Mouse (Mus musculus): ENCODE data around the gene Rpl35a. TPM values are rescaled to one million over a fixed set of nuclear protein-coding genes. Genes with fewer than 3 reads are reported as not detected.

Rpl35a gene
- polyA plus RNA-seq, 1 experiment, result not detected

DNA sequence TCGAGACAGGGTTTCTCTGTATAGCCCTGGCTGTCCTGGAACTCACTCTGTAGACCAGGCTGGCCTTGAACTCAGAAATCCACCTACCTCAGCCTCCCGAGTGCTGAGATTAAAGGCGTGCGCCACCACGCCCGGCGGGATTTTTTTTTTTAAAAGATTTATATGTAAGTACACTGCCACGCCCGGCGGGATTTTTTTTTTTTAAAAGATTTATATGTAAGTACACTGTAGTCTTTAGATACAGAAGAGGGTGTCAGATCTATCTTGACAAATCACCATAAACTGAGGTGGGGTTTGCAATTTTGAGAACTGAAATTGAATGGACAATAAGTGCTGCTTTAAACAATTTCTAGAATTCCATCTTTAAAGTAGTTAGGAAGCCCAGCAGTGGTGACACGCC lies 5.1 kb downstream of the Rpl35a start:
- Histone ChIP-seq H3K4me1 (ENCODE audit: control insufficient read depth, insufficient read depth, low read length) (peaks cover 6% of the 10 kb centered on the region), H3K27ac (ENCODE audit: insufficient read depth, low read depth, low read length) (no peak overlapping the region), H3K4me3 (ENCODE audit: insufficient read depth, low read depth, low read length) (no peak overlapping the region)
- 59% methylated on average over 11 of the region's 11 CpGs for WGBS
- no peak for TF ChIP-seq CTCF (IDR thresholded peaks at IDR 0.05; ENCODE audit: insufficient read depth, low read depth, low read length)
- TF ChIP-seq POLR2A (IDR thresholded peaks at IDR 0.05; ENCODE audit: insufficient read depth, low read depth, low read length), result no peak

DNA sequence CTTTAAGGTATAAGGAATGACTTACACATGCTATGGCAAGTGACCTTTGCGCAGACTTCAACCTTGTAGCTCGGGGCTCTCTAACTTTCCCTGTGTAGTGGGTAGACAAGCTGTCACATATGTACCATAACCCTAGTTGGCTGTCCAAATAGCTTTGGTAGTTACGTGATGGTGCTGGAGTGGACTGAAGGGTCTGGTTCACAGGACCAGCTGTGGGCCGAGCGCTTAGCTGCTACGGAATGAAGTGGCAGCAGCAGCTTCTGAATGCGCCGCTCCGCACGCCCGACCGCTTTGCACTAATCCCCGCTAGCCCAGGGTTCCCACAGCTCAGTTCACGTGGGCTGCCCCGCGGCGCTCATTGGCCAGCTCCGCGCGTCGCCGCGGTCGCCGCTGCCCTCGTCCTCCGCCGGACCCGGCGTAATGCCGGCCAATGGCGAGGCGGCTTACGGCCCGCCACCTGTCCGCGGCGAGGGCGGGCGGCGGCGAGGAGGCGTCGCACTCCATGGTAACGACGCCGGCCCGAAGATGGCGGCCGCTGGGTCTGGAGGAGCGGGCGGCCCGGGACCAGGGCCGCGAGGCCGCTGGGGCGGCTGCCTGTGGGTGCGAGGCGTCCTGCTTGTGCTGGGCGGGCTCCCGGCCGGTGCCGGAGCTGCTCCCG lies 5.9 kb downstream of the Rpl35a start, which contains the start of gene Lmln:
Gene Lmln, plus strand, starts transcription at position 498 of the 658 bp plus-strand sequence.
- H3K4me1 ChIP-seq (ENCODE audit: control insufficient read depth, insufficient read depth, low read length), result peaks cover 6% of the 10 kb centered on the region
- peak within 1 kb of the TSS; percentile 57 for H3K27ac ChIP-seq (ENCODE audit: insufficient read depth, low read depth, low read length)
- TF ChIP-seq POLR2A (IDR thresholded peaks at IDR 0.05; ENCODE audit: insufficient read depth, low read depth, low read length) (peak; percentile 61), CTCF (IDR thresholded peaks at IDR 0.05; ENCODE audit: insufficient read depth, low read depth, low read length) (no peak)
- peak within 1 kb of the TSS; percentile 93 for H3K4me3 ChIP-seq (ENCODE audit: insufficient read depth, low read depth, low read length)
- 1% methylated on average over 64 of the region's 64 CpGs for WGBS

DNA sequence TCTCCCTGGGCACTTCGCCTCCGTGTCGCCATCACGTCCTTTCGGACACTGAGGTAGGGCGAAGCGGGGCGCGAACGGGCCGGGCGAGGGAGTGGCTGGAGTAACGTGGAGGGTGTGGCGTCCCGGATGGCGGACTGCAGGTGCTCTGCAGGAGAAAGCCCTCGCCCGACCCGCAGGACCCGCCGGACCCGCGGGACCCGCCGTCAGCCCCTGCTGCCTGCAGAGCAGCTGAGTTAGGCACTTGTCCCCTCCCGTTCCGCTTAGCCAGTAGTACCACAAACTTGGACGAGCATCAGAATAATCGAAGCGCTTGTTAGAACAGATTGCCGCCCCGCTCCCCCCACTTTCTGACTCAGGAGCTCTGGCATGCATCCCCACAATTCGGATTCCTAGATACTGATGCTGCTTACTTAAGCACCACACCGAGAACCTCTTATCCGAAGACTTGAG lies 6.5 kb downstream of the Rpl35a start:
- no peak for TF ChIP-seq POLR2A (IDR thresholded peaks at IDR 0.05; ENCODE audit: insufficient read depth, low read depth, low read length)
- no peak for TF ChIP-seq CTCF (IDR thresholded peaks at IDR 0.05; ENCODE audit: insufficient read depth, low read depth, low read length)
- 0 out of 2 replicates have a peak overlapping the region, but pooled peaks have one; percentile 1 for H3K27ac ChIP-seq (ENCODE audit: insufficient read depth, low read depth, low read length)
- 1% methylated on average over 35 of the region's 35 CpGs for WGBS
- H3K4me3 ChIP-seq (ENCODE audit: insufficient read depth, low read depth, low read length), result peak overlapping the region; percentile 93
- H3K4me1 ChIP-seq (ENCODE audit: control insufficient read depth, insufficient read depth, low read length), result peaks cover 6% of the 10 kb centered on the region

DNA sequence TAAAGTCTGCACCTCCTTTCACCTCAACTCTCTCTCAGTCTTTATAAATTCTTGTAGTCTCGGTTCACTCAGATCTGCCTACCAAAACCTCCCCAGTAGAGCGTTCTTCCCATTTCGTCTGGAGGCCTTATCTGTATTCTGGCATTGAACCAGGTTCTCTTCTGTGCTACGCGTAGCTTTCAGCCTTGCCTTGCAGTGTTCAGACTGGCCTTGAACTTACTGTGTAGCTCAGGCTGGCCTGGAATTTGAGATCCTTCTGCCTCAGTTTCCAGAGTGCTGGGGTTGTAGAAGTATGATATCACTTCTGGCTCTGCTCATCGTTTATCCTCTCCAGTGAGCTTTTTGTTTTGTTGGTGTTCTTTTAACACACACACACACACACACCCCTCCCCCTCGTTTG lies 7.0 kb downstream of the Rpl35a start:
- WGBS, result 5% methylated on average over 7 of the region's 7 CpGs
- Histone ChIP-seq H3K4me1 (ENCODE audit: control insufficient read depth, insufficient read depth, low read length) (peaks cover 2% of the 10 kb centered on the region), H3K27ac (ENCODE audit: insufficient read depth, low read depth, low read length) (no peak overlapping the region), H3K4me3 (ENCODE audit: insufficient read depth, low read depth, low read length) (peak overlapping the region; percentile 9; the same call in 1 of the 2 replicates)
- TF ChIP-seq CTCF (IDR thresholded peaks at IDR 0.05; ENCODE audit: insufficient read depth, low read depth, low read length) (no peak), POLR2A (IDR thresholded peaks at IDR 0.05; ENCODE audit: insufficient read depth, low read depth, low read length) (no peak)

DNA sequence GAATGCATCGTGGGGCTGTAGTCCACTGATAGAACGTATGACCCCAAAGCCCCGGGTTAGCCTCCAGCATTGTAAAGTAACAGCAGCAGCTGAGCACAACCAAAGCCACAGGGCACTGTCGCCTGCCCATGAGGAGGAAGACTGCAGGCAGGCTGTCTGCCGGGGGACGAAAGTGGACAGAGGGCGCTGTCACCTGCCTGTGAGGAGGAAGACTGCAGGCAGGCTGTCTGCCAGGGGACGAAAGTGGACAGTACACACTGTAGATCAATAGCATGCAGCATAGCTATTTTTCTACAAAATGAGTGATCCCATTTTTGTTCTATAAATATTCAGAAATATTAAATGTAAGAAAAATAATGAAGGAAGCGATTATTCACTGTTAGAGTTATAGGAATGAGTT lies 8.4 kb downstream of the Rpl35a start:
- Histone ChIP-seq H3K27ac (ENCODE audit: insufficient read depth, low read depth, low read length) (no peak overlapping the region), H3K4me1 (ENCODE audit: control insufficient read depth, insufficient read depth, low read length) (peaks cover 2% of the 10 kb centered on the region), H3K4me3 (ENCODE audit: insufficient read depth, low read depth, low read length) (no peak overlapping the region)
- TF ChIP-seq CTCF (IDR thresholded peaks at IDR 0.05; ENCODE audit: insufficient read depth, low read depth, low read length) (no peak), POLR2A (IDR thresholded peaks at IDR 0.05; ENCODE audit: insufficient read depth, low read depth, low read length) (no peak)
- 82% methylated on average over 9 of the region's 9 CpGs for WGBS

DNA sequence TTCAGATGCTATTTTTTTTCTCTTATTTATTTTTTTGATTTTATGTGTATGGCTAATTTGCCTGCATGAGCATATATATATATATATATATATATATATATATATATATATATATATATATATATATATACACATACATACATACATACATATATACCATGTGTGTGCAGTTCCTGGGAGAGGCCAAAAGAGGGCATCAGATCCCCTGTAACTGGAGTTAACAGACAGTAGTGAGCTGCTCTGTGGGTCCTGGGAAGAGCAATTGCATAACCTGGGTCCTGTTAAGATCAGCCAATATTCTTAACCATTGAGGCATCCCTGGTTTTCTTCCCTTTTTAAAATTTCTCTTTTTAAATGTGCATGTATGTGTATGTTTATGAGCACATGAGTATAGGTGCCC lies 14.7 kb downstream of the Rpl35a start:
- no peak overlapping the region for H3K4me3 ChIP-seq (ENCODE audit: insufficient read depth, low read depth, low read length)
- no peak overlapping the region for H3K27ac ChIP-seq (ENCODE audit: insufficient read depth, low read depth, low read length)
- no peak for TF ChIP-seq CTCF (IDR thresholded peaks at IDR 0.05; ENCODE audit: insufficient read depth, low read depth, low read length)
- no peak for TF ChIP-seq POLR2A (IDR thresholded peaks at IDR 0.05; ENCODE audit: insufficient read depth, low read depth, low read length)
- no peaks in the 10 kb centered on the region for H3K4me1 ChIP-seq (ENCODE audit: control insufficient read depth, insufficient read depth, low read length)

DNA sequence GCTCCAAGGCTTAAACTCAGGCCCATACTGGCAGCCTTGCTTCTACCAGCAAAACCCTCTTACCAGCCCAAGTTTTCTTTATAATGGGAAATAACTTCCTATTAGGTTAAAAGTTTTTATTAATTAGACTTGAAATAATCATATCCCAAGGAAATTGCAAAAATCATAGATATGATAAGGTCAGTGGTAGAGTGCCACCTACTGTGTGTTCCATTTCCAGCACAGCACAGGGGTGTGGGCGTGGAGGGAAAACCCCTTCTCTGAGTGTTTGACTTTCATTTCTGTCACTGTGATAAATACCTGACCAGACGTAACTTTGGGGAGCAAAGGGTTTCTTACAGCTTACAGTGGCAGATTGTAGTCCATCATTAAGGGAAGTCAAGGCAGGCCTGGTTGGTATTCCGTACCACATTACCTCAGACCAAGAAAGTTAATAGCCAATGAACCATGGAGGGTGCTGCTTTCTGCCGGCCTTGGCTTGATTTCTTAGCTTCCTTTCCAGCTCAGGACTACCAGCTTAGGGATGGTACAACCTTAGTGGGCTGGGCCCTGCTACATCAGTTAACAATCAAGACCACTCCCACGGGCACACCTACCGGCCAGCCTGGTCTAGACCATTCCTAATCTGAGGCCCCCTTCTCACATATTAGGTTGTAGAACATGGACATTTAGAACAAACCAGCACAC lies 16.8 kb downstream of the Rpl35a start:
- TF ChIP-seq POLR2A (IDR thresholded peaks at IDR 0.05; ENCODE audit: insufficient read depth, low read depth, low read length) (no peak), CTCF (IDR thresholded peaks at IDR 0.05; ENCODE audit: insufficient read depth, low read depth, low read length) (no peak)
- WGBS, result 92% methylated on average over 6 of the region's 6 CpGs
- H3K4me3 ChIP-seq (ENCODE audit: insufficient read depth, low read depth, low read length), result no peak overlapping the region
- no peaks in the 10 kb centered on the region for H3K4me1 ChIP-seq (ENCODE audit: control insufficient read depth, insufficient read depth, low read length)
- no peak overlapping the region for H3K27ac ChIP-seq (ENCODE audit: insufficient read depth, low read depth, low read length)

DNA sequence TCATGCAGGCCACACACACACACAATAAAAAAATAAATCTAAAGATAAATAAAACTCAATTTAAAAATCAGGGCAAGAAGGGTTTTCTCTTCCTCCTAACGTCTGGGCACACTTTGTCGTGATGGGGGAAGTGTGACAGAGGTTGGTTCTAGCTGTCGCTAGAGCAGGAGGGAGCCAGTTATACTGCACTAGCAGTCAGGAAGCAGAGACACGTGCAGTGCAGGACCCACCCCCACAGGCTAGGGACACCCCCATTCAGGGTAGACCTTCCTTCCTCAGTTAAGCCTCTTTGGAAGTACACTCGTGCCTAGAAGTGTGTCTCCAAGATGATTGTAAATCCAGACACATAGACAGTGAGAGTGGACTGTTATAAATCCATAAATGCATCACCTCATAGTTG lies 18.7 kb downstream of the Rpl35a start:
- Histone ChIP-seq H3K27ac (ENCODE audit: insufficient read depth, low read depth, low read length) (no peak overlapping the region), H3K4me1 (ENCODE audit: control insufficient read depth, insufficient read depth, low read length) (no peaks in the 10 kb centered on the region), H3K4me3 (ENCODE audit: insufficient read depth, low read depth, low read length) (no peak overlapping the region)
- WGBS, result 78% methylated on average over 5 of the region's 5 CpGs
- no peak for TF ChIP-seq CTCF (IDR thresholded peaks at IDR 0.05; ENCODE audit: insufficient read depth, low read depth, low read length)
- TF ChIP-seq POLR2A (IDR thresholded peaks at IDR 0.05; ENCODE audit: insufficient read depth, low read depth, low read length), result no peak

DNA sequence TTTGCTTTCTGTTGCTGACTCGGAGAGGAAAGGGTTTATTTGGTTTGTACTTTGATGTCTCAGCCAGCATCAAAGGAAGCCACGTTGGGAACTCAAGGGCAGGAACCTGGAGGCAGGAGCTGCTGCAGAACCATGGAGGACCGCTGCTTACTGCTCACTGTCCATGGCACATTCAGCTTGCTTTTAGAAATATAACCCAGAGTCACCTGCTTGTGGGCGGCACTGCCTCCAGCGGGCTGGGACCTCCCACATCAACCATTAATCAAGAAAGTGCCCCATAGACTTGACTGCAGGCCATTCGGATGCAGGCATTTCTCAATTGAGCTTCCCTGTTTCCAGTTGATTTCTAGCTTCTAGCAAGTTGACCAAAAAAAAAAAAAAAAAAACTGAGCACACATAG lies 19.8 kb downstream of the Rpl35a start:
- WGBS, result 79% methylated on average over 6 of the region's 6 CpGs
- H3K27ac ChIP-seq (ENCODE audit: insufficient read depth, low read depth, low read length), result no peak overlapping the region
- no peaks in the 10 kb centered on the region for H3K4me1 ChIP-seq (ENCODE audit: control insufficient read depth, insufficient read depth, low read length)
- TF ChIP-seq POLR2A (IDR thresholded peaks at IDR 0.05; ENCODE audit: insufficient read depth, low read depth, low read length) (no peak), CTCF (IDR thresholded peaks at IDR 0.05; ENCODE audit: insufficient read depth, low read depth, low read length) (no peak)
- no peak overlapping the region for H3K4me3 ChIP-seq (ENCODE audit: insufficient read depth, low read depth, low read length)
